Mouse (Mus musculus) forebrain, embryonic 11.5 days (tissue): ENCODE data around the gene Meis2. TPM values are rescaled to one million over a fixed set of nuclear protein-coding genes. Genes with fewer than 3 reads are reported as not detected.

ENCODE experiments used
- ATAC-seq: fragments of 200-750 bp; cut with Nextera tagmentation; replicated peaks from 2 replicates; pipeline ENCODE4 v1.8.0; 2017; ENCODE audit warnings: moderate TSS enrichment; ENCODE audit not compliant: low FRiP score
- DNase-seq: peaks from one replicate; pipeline ENCODE4 v3.0.0-alpha.2; 2017; ENCODE audit warnings: low spot score
- H3K27ac ChIP-seq: fragments of 300-500 bp; sonication (generic); 2 replicates; pipeline ENCODE4 v1.5.1; 2014; ENCODE audit warnings: low read depth, low read length
- H3K27me3 ChIP-seq: fragments of 300-500 bp; sonication (generic); 2 replicates; pipeline ENCODE4 v1.6.1; 2014; ENCODE audit warnings: mild to moderate bottlenecking, low read length, mixed read lengths; ENCODE audit not compliant: control insufficient read depth, insufficient read depth
- H3K36me3 ChIP-seq: fragments of 300-500 bp; sonication (generic); 2 replicates; pipeline ENCODE4 v1.6.1; 2014; ENCODE audit warnings: mild to moderate bottlenecking, low read length, moderate library complexity, mixed read lengths; ENCODE audit not compliant: control insufficient read depth, insufficient read depth
- H3K4me1 ChIP-seq: fragments of 300-500 bp; sonication (generic); replicated peaks from 2 replicates; pipeline ENCODE4 v1.6.1; 2014; ENCODE audit warnings: low read length, mixed read lengths; ENCODE audit not compliant: control insufficient read depth, insufficient read depth
- H3K4me2 ChIP-seq: fragments of 300-500 bp; sonication (generic); 2 replicates; pipeline ENCODE4 v1.6.1; 2014; ENCODE audit warnings: low read depth, mild to moderate bottlenecking, low read length, moderate library complexity, mixed read lengths; ENCODE audit not compliant: severe bottlenecking
- H3K4me3 ChIP-seq: fragments of 300-500 bp; sonication (generic); 2 replicates; pipeline ENCODE4 v1.5.1; 2014; ENCODE audit warnings: low read depth, low read length
- H3K9ac ChIP-seq: fragments of 300-500 bp; sonication (generic); 2 replicates; pipeline ENCODE4 v1.6.1; 2014; ENCODE audit warnings: low read length
- H3K9me3 ChIP-seq: fragments of 300-500 bp; sonication (generic); 2 replicates; pipeline ENCODE4 v1.6.1; 2016; ENCODE audit warnings: low read length, mixed read lengths; ENCODE audit not compliant: control insufficient read depth
- whole genome bisulfite sequencing: fragments of 180-500 bp; shearing (Covaris S2); extraction: QIAGEN DNeasy Blood & Tissue Kit; methylation state at CpG from one replicate; pipeline ENCODE4 v1.1.7; 2014; 5-methylcytosine and 5-hydroxymethylcytosine counted together
- polyA plus RNA-seq: library from polyadenylated mRNA; unstranded; fragments of >200 nt; fragmentation: Nextera tagmentation; extraction: Ambion mirVana; gene quantifications from 2 replicates; pipeline ENCODE4 v1.2.1, GENCODE M21; 2014

The Meis2 gene
- polyA plus RNA-seq, 1 experiment from 2014 or later = 77.2 TPM

GRCm38 (mm10) chr2:116066057-116066941 lies 660 bp upstream of the Meis2 start:
- under 1% methylated on average over 36 of the region's 36 CpGs for WGBS
- H3K27me3 ChIP-seq = no peaks in the 10 kb centered on the region; the same call in 1 of the 2 replicates
- H3K4me3 ChIP-seq = peak overlapping the region; percentile 75
- H3K4me2 ChIP-seq = peak overlapping the region; percentile 82
- H3K27ac ChIP-seq = peak overlapping the region; percentile 76
- H3K36me3 ChIP-seq = no peaks in the 10 kb centered on the region
- ATAC-seq (peak; percentile 17), DNase-seq (peak; percentile 77)
- H3K9me3 ChIP-seq = no peaks in the 10 kb centered on the region
- H3K9ac ChIP-seq = peak overlapping the region; percentile 73
- peaks cover 5% of the 10 kb centered on the region; the same call in 1 of the 2 replicates for H3K4me1 ChIP-seq

- WGBS = under 1% methylated on average over 10 of the region's 10 CpGs
- Histone ChIP-seq H3K4me1 (peaks cover 6% of the 10 kb centered on the region), H3K4me3 (peak overlapping the region; percentile 75), H3K27me3 (no peaks in the 10 kb centered on the region; the same call in 1 of the 2 replicates), H3K36me3 (no peaks in the 10 kb centered on the region), H3K4me2 (peak overlapping the region; percentile 82), H3K9me3 (no peaks in the 10 kb centered on the region), H3K27ac (peak overlapping the region; percentile 96), H3K9ac (peak overlapping the region; percentile 97)
- ATAC-seq = no peak
- DNase-seq = no peak
Measured at GRCm38 (mm10) chr2:116065057-116065456, 582 bp downstream of the Meis2 start.

GRCm38 (mm10) chr2:116064521-116064920 lies 1.1 kb downstream of the Meis2 start:
- peaks cover 8% of the 10 kb centered on the region for H3K4me1 ChIP-seq
- peak overlapping the region; percentile 96 for H3K27ac ChIP-seq
- peak overlapping the region; percentile 75 for H3K4me3 ChIP-seq
- H3K9ac ChIP-seq = peak overlapping the region; percentile 97
- H3K36me3 ChIP-seq = no peaks in the 10 kb centered on the region
- no peaks in the 10 kb centered on the region for H3K9me3 ChIP-seq
- no peaks in the 10 kb centered on the region; the same call in 1 of the 2 replicates for H3K27me3 ChIP-seq
- H3K4me2 ChIP-seq = peak overlapping the region; percentile 82
- WGBS = 1% methylated on average over 20 of the region's 20 CpGs
- DNase-seq (peak; percentile 73), ATAC-seq (no peak)

- under 1% methylated on average over 37 of the region's 37 CpGs for WGBS
- Histone ChIP-seq H3K4me1 (peaks cover 9% of the 10 kb centered on the region), H3K36me3 (no peaks in the 10 kb centered on the region), H3K9ac (peak overlapping the region; percentile 97), H3K4me3 (peak overlapping the region; percentile 75), H3K9me3 (no peaks in the 10 kb centered on the region), H3K27ac (peak overlapping the region; percentile 96), H3K4me2 (peak overlapping the region; percentile 82), H3K27me3 (peaks cover 2% of the 10 kb centered on the region; the same call in 1 of the 2 replicates)
- ATAC-seq (no peak), DNase-seq (peak; percentile 74)
Measured at GRCm38 (mm10) chr2:116063819-116064293, 1.8 kb downstream of the Meis2 start.

- DNase-seq (peak; percentile 72), ATAC-seq (no peak)
- H3K4me1 ChIP-seq = peaks cover 8% of the 10 kb centered on the region
- under 1% methylated on average over 36 of the region's 36 CpGs for WGBS
- H3K9me3 ChIP-seq = no peaks in the 10 kb centered on the region
- H3K4me2 ChIP-seq = peak overlapping the region; percentile 82
- H3K9ac ChIP-seq = peak overlapping the region; percentile 97
- H3K36me3 ChIP-seq = no peaks in the 10 kb centered on the region
- peak overlapping the region; percentile 96 for H3K27ac ChIP-seq
- peak overlapping the region; percentile 75 for H3K4me3 ChIP-seq
- peaks cover 2% of the 10 kb centered on the region; the same call in 1 of the 2 replicates for H3K27me3 ChIP-seq
Measured at GRCm38 (mm10) chr2:116062761-116063441, 2.7 kb downstream of the Meis2 start.

GRCm38 (mm10) chr2:116062251-116062651 lies 3.4 kb downstream of the Meis2 start:
- no peaks in the 10 kb centered on the region for H3K36me3 ChIP-seq
- H3K27ac ChIP-seq = peak overlapping the region; percentile 96
- peak; percentile 82 for DNase-seq
- ATAC-seq = peak; percentile 45
- H3K4me2 ChIP-seq = peak overlapping the region; percentile 82
- H3K4me3 ChIP-seq = peak overlapping the region; percentile 75
- 0% methylated on average over 20 of the region's 20 CpGs for WGBS
- H3K4me1 ChIP-seq = peaks cover 8% of the 10 kb centered on the region
- H3K9ac ChIP-seq = peak overlapping the region; percentile 97
- no peaks in the 10 kb centered on the region for H3K9me3 ChIP-seq
- H3K27me3 ChIP-seq = peaks cover 2% of the 10 kb centered on the region; the same call in 1 of the 2 replicates

GRCm38 (mm10) chr2:116061401-116062021 lies 4.1 kb downstream of the Meis2 start:
- under 1% methylated on average over 30 of the region's 30 CpGs for WGBS

More at GRCm38 (mm10) chr2:116061401-116062021, 4.1 kb downstream of the Meis2 start:
- peaks cover 2% of the 10 kb centered on the region; the same call in 1 of the 2 replicates for H3K27me3 ChIP-seq
- ATAC-seq (no peak), DNase-seq (peak; percentile 69)
- peak overlapping the region; percentile 82 for H3K4me2 ChIP-seq
- H3K27ac ChIP-seq = peak overlapping the region; percentile 96
- peak overlapping the region; percentile 75 for H3K4me3 ChIP-seq
- H3K36me3 ChIP-seq = no peaks in the 10 kb centered on the region
- no peaks in the 10 kb centered on the region for H3K9me3 ChIP-seq
- peak overlapping the region; percentile 97 for H3K9ac ChIP-seq
- H3K4me1 ChIP-seq = peaks cover 8% of the 10 kb centered on the region
